Mouse (Mus musculus) lung, postnatal 0 days (tissue): ENCODE data around the gene Kcnv2. TPM values are rescaled to one million over a fixed set of nuclear protein-coding genes. Genes with fewer than 3 reads are reported as not detected.

Experiments
- ATAC-seq: fragments of 200-750 bp; cut with Nextera tagmentation; 2 replicates; pipeline ENCODE4 v1.8.0; 2017; ENCODE audit warnings: moderate library complexity
- DNase-seq: peaks from one replicate; pipeline ENCODE4 v3.0.0-alpha.2; 2016; ENCODE audit warnings: low spot score
- H3K27ac ChIP-seq: fragments of 300-500 bp; sonication (generic); 2 replicates; pipeline ENCODE4 v1.5.1; 2014; ENCODE audit warnings: antibody characterized with exemption, mild to moderate bottlenecking, low read length, mixed read lengths
- H3K27me3 ChIP-seq: fragments of 300-500 bp; sonication (generic); replicated peaks from 2 replicates; pipeline ENCODE4 v1.6.1; 2014; ENCODE audit warnings: low read length, mixed read lengths; ENCODE audit not compliant: insufficient read depth
- H3K36me3 ChIP-seq: fragments of 300-500 bp; sonication (generic); 2 replicates; pipeline ENCODE4 v1.6.1; 2014; ENCODE audit warnings: low read length, mixed read lengths; ENCODE audit not compliant: insufficient read depth
- H3K4me1 ChIP-seq: fragments of 300-500 bp; sonication (generic); 2 replicates; pipeline ENCODE4 v1.6.1; 2014; ENCODE audit warnings: antibody characterized with exemption, low read depth, low read length, mixed read lengths; ENCODE audit not compliant: insufficient read depth
- H3K4me2 ChIP-seq: fragments of 300-500 bp; sonication (generic); replicated peaks from 2 replicates; pipeline ENCODE4 v1.6.1; 2014; ENCODE audit warnings: low read depth, mild to moderate bottlenecking, low read length, moderate library complexity, mixed read lengths
- H3K4me3 ChIP-seq: fragments of 300-500 bp; sonication (generic); 2 replicates; pipeline ENCODE4 v1.5.1; 2014; ENCODE audit warnings: low read depth, low read length
- H3K9ac ChIP-seq: fragments of 300-500 bp; sonication (generic); replicated peaks from 2 replicates; pipeline ENCODE4 v1.6.1; 2014; ENCODE audit warnings: low read depth, mild to moderate bottlenecking
- H3K9me3 ChIP-seq: fragments of 300-500 bp; sonication (generic); 2 replicates; pipeline ENCODE4 v1.6.1; 2016; ENCODE audit warnings: low read length, mixed read lengths
- CTCF ChIP-seq: IDR thresholded peaks from 2 replicates; pipeline ENCODE4 v1.5.1; 2016; ENCODE audit warnings: antibody characterized with exemption, mild to moderate bottlenecking
- EP300 ChIP-seq: IDR thresholded peaks from 2 replicates; pipeline ENCODE4 v1.6.1; 2016; ENCODE audit warnings: antibody characterized with exemption, mild to moderate bottlenecking, control low read depth
- WGBS: fragments of 180-500 bp; shearing (Covaris S2); extraction: QIAGEN DNeasy Blood & Tissue Kit; methylation state at CpG from one replicate; pipeline ENCODE4 v1.1.7; 2014; 5-methylcytosine and 5-hydroxymethylcytosine counted together
- polyA plus RNA-seq: library from polyadenylated mRNA; unstranded; fragments of >200 nt; fragmentation: Nextera tagmentation; extraction: Ambion mirVana; gene quantifications from 2 replicates; pipeline ENCODE4 v1.2.1, GENCODE M21; 2015

The Kcnv2 gene
- polyA plus RNA-seq, 1 experiment from 2014 or later = not detected

- Histone ChIP-seq H3K36me3 (no peaks in the 10 kb centered on the region), H3K9me3 (no peaks in the 10 kb centered on the region), H3K9ac (no peak overlapping the region), H3K4me2 (no peak overlapping the region), H3K27me3 (no peaks in the 10 kb centered on the region), H3K27ac (no peak overlapping the region), H3K4me1 (no peaks in the 10 kb centered on the region), H3K4me3 (no peak overlapping the region)
- ATAC-seq = peak; percentile 23; the same call in 1 of the 2 replicates
- no peak for DNase-seq
- TF ChIP-seq CTCF = no peak
- no peak for TF ChIP-seq EP300
- 57% methylated on average over 2 of the region's 2 CpGs for WGBS
Observed at GRCm38 (mm10) chr19:27370174-27370573, 47.8 kb downstream of the Kcnv2 start.

GRCm38 (mm10) chr19:27370784-27371183, 48.4 kb downstream of the Kcnv2 start:
- no peak overlapping the region for H3K4me3 ChIP-seq
- H3K4me2 ChIP-seq = no peak overlapping the region
- H3K9ac ChIP-seq = no peak overlapping the region
- no peaks in the 10 kb centered on the region for H3K27me3 ChIP-seq
- no peaks in the 10 kb centered on the region for H3K36me3 ChIP-seq
- DNase-seq (no peak), ATAC-seq (no peak)
- WGBS = 71% methylated on average over 2 of the region's 2 CpGs
- H3K27ac ChIP-seq = no peak overlapping the region
- TF ChIP-seq CTCF = no peak
- no peak for TF ChIP-seq EP300
- no peaks in the 10 kb centered on the region for H3K9me3 ChIP-seq
- H3K4me1 ChIP-seq = no peaks in the 10 kb centered on the region

- Histone ChIP-seq H3K4me3 (no peak overlapping the region), H3K9me3 (no peaks in the 10 kb centered on the region), H3K4me1 (no peaks in the 10 kb centered on the region), H3K27me3 (no peaks in the 10 kb centered on the region), H3K4me2 (no peak overlapping the region), H3K9ac (no peak overlapping the region), H3K36me3 (no peaks in the 10 kb centered on the region), H3K27ac (no peak overlapping the region)
- TF ChIP-seq CTCF = no peak
- no peak for TF ChIP-seq EP300
- ATAC-seq (peak; percentile 64), DNase-seq (peak; percentile 63)
- 67% methylated on average over 2 of the region's 2 CpGs for WGBS
Observed at GRCm38 (mm10) chr19:27379712-27380401, 57.5 kb downstream of the Kcnv2 start.

GRCm38 (mm10) chr19:27382131-27382530, 59.7 kb downstream of the Kcnv2 start:
- Histone ChIP-seq H3K9ac (no peak overlapping the region), H3K27ac (no peak overlapping the region), H3K27me3 (no peaks in the 10 kb centered on the region), H3K9me3 (no peaks in the 10 kb centered on the region), H3K4me3 (no peak overlapping the region), H3K36me3 (0 out of 2 replicates have a peak, but pooled peaks cover 5% of the 10 kb centered on the region), H3K4me1 (no peaks in the 10 kb centered on the region), H3K4me2 (no peak overlapping the region)
- 50% methylated on average over 1 of the region's 1 CpGs for WGBS
- TF ChIP-seq EP300 (no peak), CTCF (no peak)
- ATAC-seq (no peak), DNase-seq (no peak)

- no peak overlapping the region for H3K9ac ChIP-seq
- 89% methylated on average over 5 of the region's 5 CpGs for WGBS
Observed at GRCm38 (mm10) chr19:27383266-27383665, 60.9 kb downstream of the Kcnv2 start.

GRCm38 (mm10) chr19:27385304-27385703, 62.9 kb downstream of the Kcnv2 start:
- no peaks in the 10 kb centered on the region for H3K27me3 ChIP-seq
- H3K4me1 ChIP-seq = no peaks in the 10 kb centered on the region
- H3K9me3 ChIP-seq = no peaks in the 10 kb centered on the region
- peaks cover 12% of the 10 kb centered on the region; the same call in 1 of the 2 replicates for H3K36me3 ChIP-seq
- H3K27ac ChIP-seq = no peak overlapping the region
- TF ChIP-seq CTCF (no peak), EP300 (no peak)
- H3K4me2 ChIP-seq = no peak overlapping the region
- no peak overlapping the region for H3K9ac ChIP-seq
- ATAC-seq (no peak), DNase-seq (no peak)
- no peak overlapping the region for H3K4me3 ChIP-seq

More at GRCm38 (mm10) chr19:27383266-27383665, 60.9 kb downstream of the Kcnv2 start:
- no peaks in the 10 kb centered on the region for H3K4me1 ChIP-seq
- H3K4me3 ChIP-seq = no peak overlapping the region
- no peaks in the 10 kb centered on the region for H3K27me3 ChIP-seq
- DNase-seq = no peak
- no peaks in the 10 kb centered on the region for H3K9me3 ChIP-seq
- no peak for TF ChIP-seq CTCF
- TF ChIP-seq EP300 = no peak
- H3K4me2 ChIP-seq = no peak overlapping the region
- ATAC-seq = no peak
- no peak overlapping the region for H3K27ac ChIP-seq
- H3K36me3 ChIP-seq = peaks cover 5% of the 10 kb centered on the region; the same call in 1 of the 2 replicates

Other genes with a start within 250 kb of the Kcnv2 start
- 56.6 and 57.8 TPM in 2 replicates for gene Vldlr, start 106.1 kb upstream of the Kcnv2 start, polyA plus RNA-seq
- 41.1 and 47.9 TPM in 2 replicates for gene Pum3, start 107.2 kb downstream of the Kcnv2 start, polyA plus RNA-seq